Mouse (Mus musculus) embryonic facial prominence, embryonic 15.5 days (tissue): Measurements from ENCODE around the gene Rbm20. TPM values are rescaled to one million over a fixed set of nuclear protein-coding genes. Genes with fewer than 3 reads are reported as not detected.

Experiments
- ATAC-seq: fragments of 200-750 bp; cut with Nextera tagmentation; 2 replicates; pipeline ENCODE4 v1.8.0; 2017; ENCODE audit warnings: low read depth, moderate TSS enrichment; ENCODE audit not compliant: insufficient number of reproducible peaks, low FRiP score, low TSS enrichment
- H3K27ac ChIP-seq: fragments of 300-500 bp; sonication (generic); replicated peaks from 2 replicates; pipeline ENCODE4 v1.5.1; 2015; ENCODE audit warnings: mild to moderate bottlenecking, inconsistent platforms
- H3K27me3 ChIP-seq: fragments of 300-500 bp; sonication (generic); 2 replicates; pipeline ENCODE4 v1.6.1; 2015; ENCODE audit warnings: inconsistent platforms
- H3K36me3 ChIP-seq: fragments of 300-500 bp; sonication (generic); 2 replicates; pipeline ENCODE4 v1.6.1; 2015; ENCODE audit warnings: mild to moderate bottlenecking, inconsistent platforms
- H3K4me1 ChIP-seq: fragments of 300-500 bp; sonication (generic); 2 replicates; pipeline ENCODE4 v1.6.1; 2015; ENCODE audit warnings: inconsistent platforms
- H3K4me2 ChIP-seq: fragments of 300-500 bp; sonication (generic); replicated peaks from 2 replicates; pipeline ENCODE4 v1.6.1; 2015; ENCODE audit warnings: mild to moderate bottlenecking, inconsistent platforms
- H3K4me3 ChIP-seq: fragments of 300-500 bp; sonication (generic); replicated peaks from 2 replicates; pipeline ENCODE4 v1.5.1; 2015; ENCODE audit warnings: mild to moderate bottlenecking, inconsistent platforms
- H3K9ac ChIP-seq: fragments of 300-500 bp; sonication (generic); 2 replicates; pipeline ENCODE4 v1.6.1; 2015; ENCODE audit warnings: inconsistent platforms
- H3K9me3 ChIP-seq: fragments of 300-500 bp; sonication (generic); replicated peaks from 2 replicates; pipeline ENCODE4 v1.6.1; 2016; ENCODE audit warnings: inconsistent platforms
- WGBS: fragments of 180-500 bp; shearing (Covaris S2); methylation state at CpG from one replicate; pipeline ENCODE4 v1.1.7; 2015; 5-methylcytosine and 5-hydroxymethylcytosine counted together
- polyA plus RNA-seq: library from polyadenylated mRNA; unstranded; fragments of >200 nt; fragmentation: Nextera tagmentation; extraction: Ambion mirVana; gene quantifications from 2 replicates; pipeline ENCODE4 v1.2.1, GENCODE M21; 2015

Rbm20 gene
- polyA plus RNA-seq, 1 experiment from 2014 or later, result 5.5 TPM

- ATAC-seq, result peak; percentile 48
Measured at GRCm38 (mm10) chr19:53697376-53698126, 20.4 kb downstream of the Rbm20 start.

DNA sequence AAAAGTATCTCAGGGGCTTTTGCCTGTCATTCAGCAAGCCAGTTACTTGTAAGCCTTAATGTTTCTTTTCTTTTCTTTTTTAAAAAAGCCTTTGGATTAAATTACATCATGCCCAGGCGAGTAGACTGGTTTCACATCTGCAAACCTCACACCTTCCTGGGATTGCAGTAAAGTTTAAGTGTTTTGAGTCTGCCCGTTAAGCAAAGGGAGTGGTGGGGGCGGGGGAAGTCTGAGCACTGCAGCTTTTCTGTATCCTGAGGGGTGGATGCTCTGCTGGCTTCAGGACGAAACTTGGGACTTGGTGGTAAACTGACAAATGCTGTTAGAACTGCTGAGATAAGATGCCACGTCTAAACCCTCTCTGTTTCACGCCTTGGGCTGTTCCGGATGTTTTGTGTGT is 22.6 kb downstream of the Rbm20 start:
- H3K9me3 ChIP-seq, result no peaks in the 10 kb centered on the region
- 22% methylated on average over 7 of the region's 7 CpGs for WGBS
- no peak for ATAC-seq
- H3K4me1 ChIP-seq, result peaks cover 29% of the 10 kb centered on the region
- H3K27me3 ChIP-seq, result no peaks in the 10 kb centered on the region
- no peak overlapping the region for H3K4me3 ChIP-seq
- no peak overlapping the region for H3K27ac ChIP-seq
- H3K4me2 ChIP-seq, result no peak overlapping the region
- H3K9ac ChIP-seq, result no peak overlapping the region
- H3K36me3 ChIP-seq, result no peaks in the 10 kb centered on the region

More at GRCm38 (mm10) chr19:53697376-53698126, 20.4 kb downstream of the Rbm20 start:
- Histone ChIP-seq H3K27me3 (no peaks in the 10 kb centered on the region), H3K27ac (peak overlapping the region; percentile 45), H3K4me1 (peaks cover 28% of the 10 kb centered on the region), H3K4me3 (no peak overlapping the region), H3K4me2 (peak overlapping the region; percentile 21), H3K36me3 (no peaks in the 10 kb centered on the region), H3K9ac (no peak overlapping the region), H3K9me3 (no peaks in the 10 kb centered on the region)
- 27% methylated on average over 24 of the region's 24 CpGs for whole genome bisulfite sequencing

- H3K27me3 ChIP-seq, result no peaks in the 10 kb centered on the region
- WGBS, result 82% methylated on average over 9 of the region's 9 CpGs
- no peak overlapping the region for H3K4me2 ChIP-seq
- H3K36me3 ChIP-seq, result no peaks in the 10 kb centered on the region
- peaks cover 31% of the 10 kb centered on the region for H3K4me1 ChIP-seq
- no peak for ATAC-seq
- H3K9ac ChIP-seq, result no peak overlapping the region
- no peaks in the 10 kb centered on the region for H3K9me3 ChIP-seq
- H3K4me3 ChIP-seq, result no peak overlapping the region
- H3K27ac ChIP-seq, result no peak overlapping the region
Measured at GRCm38 (mm10) chr19:53701434-53701833, 24.3 kb downstream of the Rbm20 start.

- WGBS, result 6% methylated on average over 29 of the region's 29 CpGs
- no peaks in the 10 kb centered on the region for H3K9me3 ChIP-seq
- H3K36me3 ChIP-seq, result no peaks in the 10 kb centered on the region
- peak overlapping the region; percentile 44 for H3K4me3 ChIP-seq
- H3K4me2 ChIP-seq, result peak overlapping the region; percentile 76
- H3K9ac ChIP-seq, result no peak overlapping the region
- H3K27me3 ChIP-seq, result no peaks in the 10 kb centered on the region
- peak; percentile 67 for ATAC-seq
- peaks cover 5% of the 10 kb centered on the region; the same call in 1 of the 2 replicates for H3K4me1 ChIP-seq
- no peak overlapping the region for H3K27ac ChIP-seq
Measured at GRCm38 (mm10) chr19:53704895-53705823, 28.1 kb downstream of the Rbm20 start.

- ATAC-seq, result no peak
- 55% methylated on average over 11 of the region's 11 CpGs for WGBS
Measured at GRCm38 (mm10) chr19:53708401-53708800, 31.3 kb downstream of the Rbm20 start.

DNA sequence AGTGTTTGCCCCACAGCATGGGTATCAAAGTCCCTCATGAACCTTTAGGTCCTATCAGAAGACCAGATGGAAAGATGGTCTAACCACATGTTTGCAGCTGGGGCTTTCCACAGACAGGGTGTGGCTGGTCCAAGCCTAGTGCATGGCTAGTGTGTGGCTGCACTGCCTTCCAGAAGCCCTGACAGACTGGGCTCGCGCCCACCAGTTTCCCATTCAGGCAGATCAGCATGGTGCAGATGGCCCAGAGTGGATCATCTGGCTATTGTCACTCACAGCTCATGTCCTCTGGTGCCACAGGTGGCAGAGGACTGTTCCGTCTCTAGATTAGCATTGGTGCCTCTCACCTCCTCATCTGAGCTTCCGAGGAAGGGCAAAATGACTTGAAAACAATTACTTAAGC is 33.8 kb downstream of the Rbm20 start:
- no peak overlapping the region for H3K4me2 ChIP-seq
- H3K36me3 ChIP-seq, result no peaks in the 10 kb centered on the region
- peaks cover 6% of the 10 kb centered on the region for H3K4me1 ChIP-seq
- 61% methylated on average over 4 of the region's 4 CpGs for WGBS
- H3K27ac ChIP-seq, result no peak overlapping the region
- no peak overlapping the region for H3K4me3 ChIP-seq
- H3K27me3 ChIP-seq, result no peaks in the 10 kb centered on the region
- ATAC-seq, result peak; percentile 75
- no peaks in the 10 kb centered on the region; the same call in 1 of the 2 replicates for H3K9me3 ChIP-seq
- no peak overlapping the region for H3K9ac ChIP-seq

More at GRCm38 (mm10) chr19:53708401-53708800, 31.3 kb downstream of the Rbm20 start:
- Histone ChIP-seq H3K4me3 (no peak overlapping the region), H3K4me1 (peaks cover 11% of the 10 kb centered on the region), H3K4me2 (no peak overlapping the region), H3K27ac (no peak overlapping the region), H3K36me3 (no peaks in the 10 kb centered on the region), H3K27me3 (no peaks in the 10 kb centered on the region), H3K9ac (no peak overlapping the region), H3K9me3 (no peaks in the 10 kb centered on the region)

- no peaks in the 10 kb centered on the region for H3K36me3 ChIP-seq
- no peaks in the 10 kb centered on the region for H3K27me3 ChIP-seq
- H3K4me1 ChIP-seq, result peaks cover 6% of the 10 kb centered on the region
- no peaks in the 10 kb centered on the region; the same call in 1 of the 2 replicates for H3K9me3 ChIP-seq
- ATAC-seq, result peak; percentile 78; the same call in 1 of the 2 replicates
- H3K4me2 ChIP-seq, result no peak overlapping the region
- 0 out of 2 replicates have a peak overlapping the region, but pooled peaks have one; percentile 28 for H3K27ac ChIP-seq
- WGBS, result 33% methylated on average over 8 of the region's 8 CpGs
- H3K4me3 ChIP-seq, result no peak overlapping the region
- no peak overlapping the region for H3K9ac ChIP-seq
Measured at GRCm38 (mm10) chr19:53711261-53711890, 34.3 kb downstream of the Rbm20 start.

GRCm38 (mm10) chr19:53712297-53713025 is 35.4 kb downstream of the Rbm20 start:
- Histone ChIP-seq H3K9ac (no peak overlapping the region), H3K9me3 (no peaks in the 10 kb centered on the region; the same call in 1 of the 2 replicates), H3K4me2 (no peak overlapping the region), H3K27ac (no peak overlapping the region), H3K4me3 (no peak overlapping the region), H3K27me3 (no peaks in the 10 kb centered on the region), H3K36me3 (no peaks in the 10 kb centered on the region), H3K4me1 (peaks cover 6% of the 10 kb centered on the region)
- 67% methylated on average over 7 of the region's 7 CpGs for WGBS
- no peak for ATAC-seq

DNA sequence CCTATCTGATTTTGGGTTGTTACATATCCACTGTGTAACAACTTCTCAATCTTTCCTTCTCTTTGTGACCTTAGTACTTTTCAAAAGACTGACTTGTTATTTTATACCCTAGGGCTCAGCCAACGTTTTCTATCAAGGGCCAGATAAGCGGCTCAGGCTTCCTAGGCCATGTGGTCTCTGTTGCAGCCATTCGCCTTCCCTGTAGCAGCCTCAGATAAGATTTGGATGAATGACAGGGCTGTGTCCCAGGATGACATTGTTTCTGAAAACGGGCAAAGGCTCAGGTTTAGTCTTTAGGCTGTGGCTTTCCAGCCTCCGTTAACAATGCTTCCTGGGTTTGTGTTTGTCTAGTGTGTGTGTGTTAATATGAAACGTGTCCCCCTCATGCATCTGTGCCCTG is 36.3 kb downstream of the Rbm20 start:
- ATAC-seq, result no peak
- no peak overlapping the region for H3K4me2 ChIP-seq
- H3K27me3 ChIP-seq, result no peaks in the 10 kb centered on the region
- no peak overlapping the region for H3K9ac ChIP-seq
- peaks cover 6% of the 10 kb centered on the region for H3K4me1 ChIP-seq
- WGBS, result 72% methylated on average over 6 of the region's 6 CpGs
- H3K27ac ChIP-seq, result no peak overlapping the region
- no peaks in the 10 kb centered on the region; the same call in 1 of the 2 replicates for H3K9me3 ChIP-seq
- no peak overlapping the region for H3K4me3 ChIP-seq
- no peaks in the 10 kb centered on the region for H3K36me3 ChIP-seq

- no peaks in the 10 kb centered on the region; the same call in 1 of the 2 replicates for H3K9me3 ChIP-seq
- H3K4me1 ChIP-seq, result peaks cover 8% of the 10 kb centered on the region
- H3K4me3 ChIP-seq, result no peak overlapping the region
- H3K4me2 ChIP-seq, result no peak overlapping the region
- H3K27ac ChIP-seq, result no peak overlapping the region
- WGBS, result 84% methylated on average over 7 of the region's 7 CpGs
- no peak for ATAC-seq
- H3K36me3 ChIP-seq, result no peaks in the 10 kb centered on the region
- no peak overlapping the region for H3K9ac ChIP-seq
- H3K27me3 ChIP-seq, result no peaks in the 10 kb centered on the region
Measured at GRCm38 (mm10) chr19:53716469-53716868, 39.4 kb downstream of the Rbm20 start.
